Mouse (Mus musculus) kidney, postnatal 0 days (tissue): ENCODE measurements around the gene Dnase1l2. TPM values are rescaled to one million over a fixed set of nuclear protein-coding genes. Genes with fewer than 3 reads are reported as not detected.
"Not testable (repeated sequence)": the region's sequence is repeated elsewhere in the genome, so short reads cannot be mapped to it uniquely, and the experiment has no call there.

Source experiments
- ATAC-seq: fragments of 200-750 bp; cut with Nextera tagmentation; replicated peaks from 2 replicates; pipeline ENCODE4 v1.8.0; 2017; ENCODE audit warnings: low read depth, moderate number of reproducible peaks, moderate TSS enrichment, moderate library complexity; ENCODE audit not compliant: low FRiP score
- DNase-seq: peaks from one replicate; pipeline ENCODE4 v3.0.0-alpha.2; 2016; ENCODE audit warnings: low spot score
- H3K27ac ChIP-seq: fragments of 300-500 bp; sonication (generic); 2 replicates; pipeline ENCODE4 v1.5.1; 2014; ENCODE audit warnings: mild to moderate bottlenecking
- H3K27me3 ChIP-seq: fragments of 300-500 bp; sonication (generic); 2 replicates; pipeline ENCODE4 v1.6.1; 2014; ENCODE audit warnings: low read length, mixed read lengths; ENCODE audit not compliant: insufficient read depth
- H3K36me3 ChIP-seq: fragments of 300-500 bp; sonication (generic); 2 replicates; pipeline ENCODE4 v1.6.1; 2014; ENCODE audit warnings: low read length, mixed read lengths; ENCODE audit not compliant: insufficient read depth
- H3K4me1 ChIP-seq: fragments of 300-500 bp; sonication (generic); replicated peaks from 2 replicates; pipeline ENCODE4 v1.6.1; 2014; ENCODE audit warnings: antibody characterized with exemption, low read length, mixed read lengths; ENCODE audit not compliant: insufficient read depth
- H3K4me2 ChIP-seq: fragments of 300-500 bp; sonication (generic); 2 replicates; pipeline ENCODE4 v1.6.1; 2014; ENCODE audit warnings: mild to moderate bottlenecking, low read length, moderate library complexity, mixed read lengths
- H3K4me3 ChIP-seq: fragments of 300-500 bp; sonication (generic); replicated peaks from 2 replicates; pipeline ENCODE4 v1.5.1; 2014; ENCODE audit warnings: low read depth, low read length
- H3K9ac ChIP-seq: fragments of 300-500 bp; sonication (generic); 2 replicates; pipeline ENCODE4 v1.6.1; 2014; ENCODE audit warnings: low read depth, low read length
- H3K9me3 ChIP-seq: fragments of 300-500 bp; sonication (generic); replicated peaks from 2 replicates; pipeline ENCODE4 v1.6.1; 2016; ENCODE audit warnings: low read length, inconsistent platforms, mixed read lengths
- CTCF ChIP-seq: IDR thresholded peaks from 2 replicates; pipeline ENCODE4 v1.5.1; 2016; ENCODE audit warnings: antibody characterized with exemption, low read depth, mild to moderate bottlenecking, moderate library complexity
- WGBS: fragments of 180-500 bp; shearing (Covaris S2); extraction: QIAGEN DNeasy Blood & Tissue Kit; methylation state at CpG from one replicate; pipeline ENCODE4 v1.1.7; 2014; 5-methylcytosine and 5-hydroxymethylcytosine counted together
- polyA plus RNA-seq: library from polyadenylated mRNA; unstranded; fragments of >200 nt; fragmentation: Nextera tagmentation; extraction: Ambion mirVana; gene quantifications from 2 replicates; pipeline ENCODE4 v1.2.1, GENCODE M21; 2015

Gene Dnase1l2
- polyA plus RNA-seq, 1 experiment from 2014 or later, result 3.8 TPM

GRCm38 (mm10) chr17:24468636-24469246, 25.8 kb upstream of the Dnase1l2 start:
- peaks cover 24% of the 10 kb centered on the region for H3K4me1 ChIP-seq
- H3K9me3 ChIP-seq, result no peaks in the 10 kb centered on the region
- no peak overlapping the region for H3K4me2 ChIP-seq
- H3K27me3 ChIP-seq, result no peaks in the 10 kb centered on the region
- DNase-seq, result no peak
- 89% methylated on average over 5 of the region's 5 CpGs for WGBS
- H3K9ac ChIP-seq, result no peak overlapping the region
- H3K4me3 ChIP-seq, result no peak overlapping the region
- H3K36me3 ChIP-seq, result no peaks in the 10 kb centered on the region
- TF ChIP-seq CTCF, result no peak
- no peak overlapping the region for H3K27ac ChIP-seq
- no peak for ATAC-seq

- Histone ChIP-seq H3K9ac (no peak overlapping the region), H3K4me3 (no peak overlapping the region), H3K4me2 (no peak overlapping the region), H3K27ac (no peak overlapping the region), H3K36me3 (no peaks in the 10 kb centered on the region), H3K27me3 (no peaks in the 10 kb centered on the region), H3K4me1 (no peaks in the 10 kb centered on the region), H3K9me3 (no peaks in the 10 kb centered on the region)
- no peak for DNase-seq
- peak; percentile 40 for ATAC-seq
- WGBS, result 48% methylated on average over 6 of the region's 6 CpGs
- 0 out of 2 replicates have a peak, but pooled peaks have one; percentile 4 for TF ChIP-seq CTCF
Observed at GRCm38 (mm10) chr17:24463374-24464133, 20.6 kb upstream of the Dnase1l2 start.

GRCm38 (mm10) chr17:24462932-24463331, 20.0 kb upstream of the Dnase1l2 start:
- Histone ChIP-seq H3K9me3 (no peaks in the 10 kb centered on the region), H3K4me2 (no peak overlapping the region), H3K4me3 (no peak overlapping the region), H3K4me1 (no peaks in the 10 kb centered on the region), H3K27me3 (no peaks in the 10 kb centered on the region), H3K9ac (no peak overlapping the region), H3K36me3 (no peaks in the 10 kb centered on the region), H3K27ac (no peak overlapping the region)
- ATAC-seq (no peak), DNase-seq (no peak)
- WGBS, result 85% methylated on average over 1 of the region's 1 CpGs
- TF ChIP-seq CTCF, result no peak

- no peak for ATAC-seq
- 71% methylated on average over 2 of the region's 2 CpGs for WGBS
- H3K36me3 ChIP-seq, result no peaks in the 10 kb centered on the region
- DNase-seq, result peak; percentile 50
- no peak overlapping the region for H3K9ac ChIP-seq
- peak; percentile 71 for TF ChIP-seq CTCF
- H3K9me3 ChIP-seq, result no peaks in the 10 kb centered on the region
- no peaks in the 10 kb centered on the region for H3K4me1 ChIP-seq
- no peak overlapping the region for H3K4me3 ChIP-seq
- no peak overlapping the region for H3K4me2 ChIP-seq
- H3K27me3 ChIP-seq, result no peaks in the 10 kb centered on the region
- no peak overlapping the region for H3K27ac ChIP-seq
Observed at GRCm38 (mm10) chr17:24461580-24461979, 18.7 kb upstream of the Dnase1l2 start.

- H3K27me3 ChIP-seq, H3K36me3 ChIP-seq, H3K9me3 ChIP-seq, H3K4me1 ChIP-seq, DNase-seq, H3K9ac ChIP-seq: not testable (repeated sequence)
- TF ChIP-seq CTCF, result peak; percentile 29
- 42% methylated on average over 10 of the region's 10 CpGs for whole genome bisulfite sequencing
- Histone ChIP-seq H3K27ac (peak overlapping the region; percentile 60), H3K4me3 (peak overlapping the region; percentile 17), H3K4me2 (peak overlapping the region; percentile 39)
- peak; percentile 17 for ATAC-seq
Observed at GRCm38 (mm10) chr17:24455523-24456206, 12.8 kb upstream of the Dnase1l2 start.

- peak; percentile 48; the same call in 1 of the 2 replicates for TF ChIP-seq CTCF
- ATAC-seq, result peak; percentile 93
- Histone ChIP-seq H3K4me1 (0 out of 2 replicates have a peak, but pooled peaks cover 8% of the 10 kb centered on the region), H3K9ac (peak overlapping the region; percentile 87), H3K4me3 (peak overlapping the region; percentile 89), H3K27me3 (no peaks in the 10 kb centered on the region), H3K27ac (peak overlapping the region; percentile 99), H3K4me2 (peak overlapping the region; percentile 69), H3K9me3 (no peaks in the 10 kb centered on the region), H3K36me3 (peaks cover 2% of the 10 kb centered on the region; the same call in 1 of the 2 replicates)
- WGBS, result under 1% methylated on average over 63 of the region's 67 CpGs
- peak; percentile 100 for DNase-seq
Observed at GRCm38 (mm10) chr17:24454756-24455522, 12.0 kb upstream of the Dnase1l2 start.
